Mouse (Mus musculus) intestine, embryonic 16.5 days (tissue): ENCODE measurements around the gene Synpo2. TPM values are rescaled to one million over a fixed set of nuclear protein-coding genes. Genes with fewer than 3 reads are reported as not detected.

ENCODE experiments used
- ATAC-seq: fragments of 200-750 bp; cut with Nextera tagmentation; 2 replicates; pipeline ENCODE4 v1.8.0; 2017; ENCODE audit warnings: moderate TSS enrichment, moderate library complexity
- H3K27ac ChIP-seq: fragments of 300-500 bp; sonication (generic); 2 replicates; pipeline ENCODE4 v1.5.1; 2014; ENCODE audit warnings: mild to moderate bottlenecking, low read length
- H3K27me3 ChIP-seq: fragments of 300-500 bp; sonication (generic); replicated peaks from 2 replicates; pipeline ENCODE4 v1.6.1; 2014; ENCODE audit warnings: low read length, control low read depth, mixed read lengths; ENCODE audit not compliant: control insufficient read depth, insufficient read depth
- H3K36me3 ChIP-seq: fragments of 300-500 bp; sonication (generic); 2 replicates; pipeline ENCODE4 v1.6.1; 2014; ENCODE audit warnings: low read length, control low read depth; ENCODE audit not compliant: control insufficient read depth, insufficient read depth
- H3K4me1 ChIP-seq: fragments of 300-500 bp; sonication (generic); 2 replicates; pipeline ENCODE4 v1.6.1; 2014; ENCODE audit warnings: low read length, control low read depth, mixed read lengths; ENCODE audit not compliant: control insufficient read depth, insufficient read depth
- H3K4me2 ChIP-seq: fragments of 300-500 bp; sonication (generic); 2 replicates; pipeline ENCODE4 v1.6.1; 2014; ENCODE audit warnings: low read depth, low read length, control low read depth
- H3K4me3 ChIP-seq: fragments of 300-500 bp; sonication (generic); 2 replicates; pipeline ENCODE4 v1.5.1; 2014; ENCODE audit warnings: mild to moderate bottlenecking, low read length
- H3K9ac ChIP-seq: fragments of 300-500 bp; sonication (generic); 2 replicates; pipeline ENCODE4 v1.6.1; 2014; ENCODE audit warnings: low read depth, low read length
- H3K9me3 ChIP-seq: fragments of 300-500 bp; sonication (generic); 2 replicates; pipeline ENCODE4 v1.6.1; 2016; ENCODE audit warnings: low read length, control low read depth; ENCODE audit not compliant: control insufficient read depth
- WGBS: fragments of 180-500 bp; shearing (Covaris S2); extraction: QIAGEN DNeasy Blood & Tissue Kit; methylation state at CpG from one replicate; pipeline ENCODE4 v1.1.7; 2014; 5-methylcytosine and 5-hydroxymethylcytosine counted together
- polyA plus RNA-seq: library from polyadenylated mRNA; unstranded; fragments of >200 nt; fragmentation: Nextera tagmentation; extraction: Ambion mirVana; gene quantifications from 2 replicates; pipeline ENCODE4 v1.2.1, GENCODE M21; 2015

Synpo2 gene
- polyA plus RNA-seq, 1 experiment from 2014 or later = 29.5 TPM

DNA sequence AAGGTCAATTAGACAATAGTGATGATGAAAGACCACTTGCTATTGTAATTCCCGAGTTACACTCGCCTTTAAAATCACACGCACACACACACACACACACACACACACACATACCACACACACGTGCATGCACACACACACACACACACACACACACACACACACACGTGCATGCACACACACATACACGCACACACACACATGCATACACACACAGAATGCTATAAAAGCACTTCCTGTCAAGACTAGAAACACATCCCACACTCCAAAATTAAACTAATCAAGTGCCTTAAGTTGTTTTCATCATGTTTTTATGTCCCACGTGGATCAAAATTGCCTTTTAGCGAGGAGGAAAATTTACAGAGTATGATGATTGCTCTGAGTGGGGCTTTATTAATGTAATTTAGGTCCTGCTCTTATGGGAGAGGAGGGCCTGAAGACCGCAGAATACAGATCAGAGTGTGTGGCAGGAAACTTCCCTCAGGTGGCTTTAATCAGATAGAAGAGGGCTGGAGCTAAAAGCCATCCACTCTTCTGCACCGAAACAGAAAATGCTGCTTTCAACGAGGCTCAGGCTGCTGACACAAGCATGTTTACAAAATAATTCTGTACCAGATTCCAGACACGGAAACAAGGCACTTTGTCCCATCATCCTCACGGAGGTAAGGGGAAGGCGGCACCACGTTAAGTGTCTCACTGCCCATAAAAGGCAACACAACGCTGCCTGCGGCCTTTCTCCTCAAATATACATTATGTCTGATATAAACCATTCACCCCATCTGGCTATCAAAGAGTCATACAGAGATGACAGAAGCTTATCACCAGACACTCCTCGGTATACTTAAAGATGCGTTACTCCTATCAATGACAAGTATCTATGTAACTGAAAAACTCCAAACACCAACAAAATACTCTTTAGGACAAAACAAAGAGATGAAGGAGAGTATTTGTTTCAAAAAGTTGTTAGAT, 59.3 kb downstream of the Synpo2 start:
- Histone ChIP-seq H3K9me3 (no peaks in the 10 kb centered on the region), H3K4me2 (no peak overlapping the region), H3K4me3 (no peak overlapping the region), H3K27ac (peak overlapping the region; percentile 53; the same call in 1 of the 2 replicates), H3K9ac (0 out of 2 replicates have a peak overlapping the region, but pooled peaks have one; percentile 7), H3K27me3 (no peaks in the 10 kb centered on the region), H3K4me1 (peaks cover 16% of the 10 kb centered on the region), H3K36me3 (no peaks in the 10 kb centered on the region)
- no peak for ATAC-seq
- WGBS = 50% methylated on average over 19 of the region's 19 CpGs

DNA sequence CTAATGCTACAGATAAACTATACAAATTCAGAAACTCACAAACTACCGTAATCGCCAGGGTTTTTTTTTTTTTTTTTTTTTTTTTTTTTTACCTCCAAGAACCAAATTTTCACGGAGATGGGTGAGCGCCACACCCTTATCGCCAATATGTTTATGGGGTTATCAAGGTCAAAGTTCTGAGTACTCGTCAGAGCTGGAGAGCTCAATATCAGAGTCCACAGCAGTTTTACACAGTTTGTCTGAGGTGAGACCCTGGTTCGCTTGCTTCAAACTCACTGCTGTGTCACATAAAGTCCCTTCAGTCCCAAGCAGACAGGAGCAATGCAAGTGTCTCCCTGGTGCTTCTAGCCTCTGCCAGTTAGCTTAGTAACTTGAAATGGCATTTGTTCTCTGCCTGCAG, 60.8 kb downstream of the Synpo2 start:
- no peaks in the 10 kb centered on the region for H3K9me3 ChIP-seq
- H3K36me3 ChIP-seq = no peaks in the 10 kb centered on the region
- WGBS = 74% methylated on average over 7 of the region's 7 CpGs
- no peak overlapping the region for H3K27ac ChIP-seq
- peaks cover 16% of the 10 kb centered on the region for H3K4me1 ChIP-seq
- ATAC-seq = 0 out of 2 replicates have a peak, but pooled peaks have one; percentile 45
- no peak overlapping the region for H3K4me3 ChIP-seq
- H3K27me3 ChIP-seq = no peaks in the 10 kb centered on the region
- H3K4me2 ChIP-seq = no peak overlapping the region
- H3K9ac ChIP-seq = 0 out of 2 replicates have a peak overlapping the region, but pooled peaks have one; percentile 12

DNA sequence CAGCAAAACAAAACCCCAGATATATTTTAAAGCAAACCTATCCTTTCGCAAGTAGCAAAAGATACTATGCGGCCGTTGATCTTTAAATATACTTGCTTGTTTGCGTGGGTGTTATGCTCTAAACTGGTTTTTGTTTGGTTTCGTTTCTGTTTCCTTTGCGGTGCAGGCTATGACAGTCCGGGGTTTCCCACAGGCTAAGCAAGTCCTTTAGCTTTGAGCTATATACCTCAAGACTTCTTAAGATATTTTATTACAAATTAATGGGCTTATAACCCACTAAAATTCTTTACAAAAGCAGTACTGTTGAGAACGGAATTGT, 61.6 kb downstream of the Synpo2 start:
- WGBS = 74% methylated on average over 8 of the region's 8 CpGs
- H3K9ac ChIP-seq = no peak overlapping the region
- H3K4me1 ChIP-seq = peaks cover 12% of the 10 kb centered on the region
- H3K27ac ChIP-seq = no peak overlapping the region
- no peak for ATAC-seq
- no peaks in the 10 kb centered on the region for H3K9me3 ChIP-seq
- H3K27me3 ChIP-seq = no peaks in the 10 kb centered on the region
- H3K4me2 ChIP-seq = no peak overlapping the region
- no peak overlapping the region for H3K4me3 ChIP-seq
- no peaks in the 10 kb centered on the region for H3K36me3 ChIP-seq

DNA sequence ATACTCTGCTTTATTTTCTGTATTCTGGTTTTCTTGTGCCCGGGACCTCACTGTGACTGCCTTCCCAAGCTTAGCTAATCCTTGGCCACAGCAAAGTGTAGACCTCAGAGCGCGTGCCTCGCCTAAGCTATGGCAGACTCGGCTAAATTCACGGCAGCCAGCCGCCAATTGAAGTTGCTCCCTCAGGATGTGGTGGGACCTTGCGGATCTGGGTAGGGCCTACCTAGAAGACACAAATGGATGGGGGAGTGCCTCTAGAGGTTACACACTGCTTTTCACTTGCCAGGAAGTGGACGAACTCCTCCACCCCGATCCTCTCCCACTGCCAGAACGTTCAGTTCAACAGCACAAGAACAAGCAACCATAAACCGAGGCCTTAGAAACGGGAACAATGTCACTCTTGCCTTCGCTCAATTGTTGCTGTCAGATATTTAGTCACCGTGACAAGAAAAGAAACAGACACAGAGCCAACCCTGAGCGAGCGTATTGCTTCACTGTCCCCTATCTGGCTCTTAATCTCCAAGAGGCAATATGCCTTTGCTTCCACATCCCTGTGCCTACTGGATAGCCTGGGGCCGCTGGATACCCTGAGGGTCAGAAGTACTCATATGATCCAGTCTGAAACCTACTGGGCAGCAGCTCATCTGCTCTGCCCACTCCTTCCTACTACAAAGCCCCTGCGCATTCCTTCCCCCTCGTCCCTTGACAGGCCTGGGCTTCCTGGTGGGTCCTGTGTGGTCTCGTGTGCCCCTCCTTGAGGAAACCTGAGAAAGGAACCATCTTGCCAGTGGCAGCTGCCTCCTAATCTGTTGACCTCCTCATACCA, 62.2 kb downstream of the Synpo2 start:
- no peak overlapping the region for H3K4me2 ChIP-seq
- no peaks in the 10 kb centered on the region for H3K36me3 ChIP-seq
- H3K27me3 ChIP-seq = no peaks in the 10 kb centered on the region
- H3K27ac ChIP-seq = no peak overlapping the region
- no peak for ATAC-seq
- no peak overlapping the region for H3K4me3 ChIP-seq
- peaks cover 9% of the 10 kb centered on the region for H3K4me1 ChIP-seq
- no peak overlapping the region for H3K9ac ChIP-seq
- H3K9me3 ChIP-seq = no peaks in the 10 kb centered on the region
- 85% methylated on average over 21 of the region's 21 CpGs for WGBS

DNA sequence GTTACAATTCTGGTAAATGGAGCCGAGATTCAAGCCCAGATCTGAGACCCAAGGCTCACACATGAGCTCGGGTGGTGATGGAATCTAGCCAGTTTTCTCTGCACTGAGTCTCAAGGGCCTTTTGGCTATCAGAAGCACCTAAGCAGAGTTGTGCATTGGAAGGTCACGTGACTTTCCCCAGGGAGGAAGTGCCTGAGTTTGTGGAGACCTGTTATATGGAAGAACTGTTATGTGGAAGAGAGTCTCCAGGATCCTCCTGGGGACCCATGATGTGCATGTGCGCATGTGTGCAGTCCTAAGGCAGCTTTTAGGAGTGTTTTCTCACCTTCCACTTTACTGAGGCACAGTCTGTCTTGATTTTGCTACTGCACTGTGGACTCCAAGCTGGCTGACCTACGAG, 63.8 kb downstream of the Synpo2 start:
- H3K4me3 ChIP-seq = no peak overlapping the region
- WGBS = 80% methylated on average over 5 of the region's 5 CpGs
- H3K4me1 ChIP-seq = peaks cover 9% of the 10 kb centered on the region
- no peak for ATAC-seq
- no peak overlapping the region for H3K27ac ChIP-seq
- no peak overlapping the region for H3K9ac ChIP-seq
- H3K9me3 ChIP-seq = no peaks in the 10 kb centered on the region
- H3K36me3 ChIP-seq = no peaks in the 10 kb centered on the region
- no peaks in the 10 kb centered on the region for H3K27me3 ChIP-seq
- H3K4me2 ChIP-seq = no peak overlapping the region

DNA sequence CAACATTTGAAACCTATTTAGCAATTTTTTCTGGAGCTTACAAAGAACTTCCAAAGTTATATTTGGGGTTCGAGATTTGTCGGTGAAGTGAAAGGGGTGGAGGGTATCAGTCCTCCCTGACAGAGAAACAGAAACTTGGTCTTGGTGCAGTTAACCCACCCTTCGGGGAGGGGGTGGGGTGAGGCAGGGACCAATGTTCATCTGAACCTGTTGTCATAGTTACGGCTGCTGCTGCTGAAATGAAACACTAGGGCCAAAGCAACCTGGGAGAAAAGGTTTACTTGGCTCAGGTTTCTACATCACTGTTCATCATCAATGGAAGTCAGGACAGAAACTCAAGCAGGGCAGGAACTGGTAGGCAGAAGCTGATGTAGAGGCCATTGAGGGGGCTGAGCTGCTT, 66.6 kb downstream of the Synpo2 start:
- Histone ChIP-seq H3K9ac (no peak overlapping the region), H3K36me3 (no peaks in the 10 kb centered on the region), H3K27me3 (no peaks in the 10 kb centered on the region), H3K4me2 (no peak overlapping the region), H3K9me3 (no peaks in the 10 kb centered on the region), H3K27ac (no peak overlapping the region), H3K4me1 (peaks cover 11% of the 10 kb centered on the region), H3K4me3 (no peak overlapping the region)
- 61% methylated on average over 4 of the region's 4 CpGs for WGBS
- no peak for ATAC-seq

DNA sequence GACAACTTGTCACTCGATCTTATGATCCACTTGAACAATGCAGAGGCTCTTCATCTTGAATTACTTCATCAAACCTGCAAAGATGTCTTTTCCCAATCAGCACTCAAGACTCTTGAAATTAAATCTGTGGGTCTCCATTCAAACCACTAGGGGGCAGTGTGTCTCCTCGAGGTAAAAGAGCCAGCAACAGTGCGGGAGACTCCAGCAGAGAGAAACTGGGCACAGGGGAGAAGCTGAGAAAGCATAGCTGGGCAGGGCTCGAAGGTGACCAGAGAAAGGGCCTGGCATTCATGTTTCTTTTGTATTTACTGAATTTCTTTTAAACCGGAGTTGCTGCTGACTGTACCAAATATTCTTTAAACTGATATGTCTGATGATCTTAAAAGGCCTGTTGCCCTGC, 67.1 kb downstream of the Synpo2 start:
- Histone ChIP-seq H3K4me2 (no peak overlapping the region), H3K9me3 (no peaks in the 10 kb centered on the region), H3K4me3 (no peak overlapping the region), H3K27me3 (no peaks in the 10 kb centered on the region), H3K27ac (no peak overlapping the region), H3K4me1 (peaks cover 15% of the 10 kb centered on the region), H3K36me3 (no peaks in the 10 kb centered on the region), H3K9ac (no peak overlapping the region)
- 8% methylated on average over 5 of the region's 5 CpGs for WGBS
- ATAC-seq = 0 out of 2 replicates have a peak, but pooled peaks have one; percentile 36

DNA sequence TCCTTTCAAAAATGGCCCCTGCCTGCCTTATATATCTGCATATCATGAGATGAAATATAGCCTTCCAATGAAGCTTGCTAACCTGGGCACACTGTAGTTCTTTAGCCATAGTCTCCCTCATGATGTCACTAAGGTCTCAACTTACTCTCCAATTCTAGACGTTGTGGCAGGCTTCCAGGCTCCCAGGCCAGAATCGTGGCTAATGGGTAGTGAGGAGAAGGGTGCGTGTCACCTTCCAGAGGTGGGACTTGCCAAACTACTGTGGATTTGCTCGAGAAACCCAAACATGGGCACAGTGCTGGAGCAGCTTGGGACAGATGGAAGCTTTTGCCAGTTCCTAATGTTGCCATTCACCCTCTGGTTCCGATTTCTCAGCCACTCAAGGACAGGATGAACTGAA, 69.5 kb downstream of the Synpo2 start:
- no peaks in the 10 kb centered on the region for H3K27me3 ChIP-seq
- no peak overlapping the region for H3K4me2 ChIP-seq
- H3K9ac ChIP-seq = no peak overlapping the region
- H3K4me3 ChIP-seq = no peak overlapping the region
- ATAC-seq = no peak
- no peaks in the 10 kb centered on the region for H3K36me3 ChIP-seq
- peaks cover 16% of the 10 kb centered on the region for H3K4me1 ChIP-seq
- H3K27ac ChIP-seq = no peak overlapping the region
- no peaks in the 10 kb centered on the region for H3K9me3 ChIP-seq
- 59% methylated on average over 5 of the region's 5 CpGs for WGBS

DNA sequence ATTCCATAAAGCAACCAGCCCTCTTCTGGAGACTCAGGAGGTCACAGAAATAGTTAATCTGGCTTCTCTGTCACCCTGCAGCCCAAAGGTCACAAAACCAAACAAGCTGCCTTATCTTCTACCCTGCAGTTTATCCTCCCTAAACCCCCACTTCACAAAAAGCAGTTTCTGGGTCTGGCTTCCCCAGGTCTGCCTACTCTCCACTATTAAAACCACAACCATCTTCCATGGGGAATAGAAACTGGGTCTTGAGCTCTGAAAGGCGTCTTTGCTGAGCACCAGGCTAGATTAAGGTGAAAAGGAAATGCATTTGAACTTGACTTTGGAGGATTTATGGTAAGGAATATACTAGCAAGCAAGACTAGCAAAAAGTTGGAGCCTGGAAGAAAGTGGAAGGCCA, 71.8 kb downstream of the Synpo2 start:
- Histone ChIP-seq H3K27me3 (no peaks in the 10 kb centered on the region), H3K27ac (peak overlapping the region; percentile 40), H3K4me2 (no peak overlapping the region), H3K9ac (peak overlapping the region; percentile 11; the same call in 1 of the 2 replicates), H3K9me3 (no peaks in the 10 kb centered on the region), H3K36me3 (no peaks in the 10 kb centered on the region), H3K4me3 (no peak overlapping the region), H3K4me1 (peaks cover 17% of the 10 kb centered on the region)
- ATAC-seq = no peak
- 35% methylated on average over 1 of the region's 1 CpGs for WGBS
